Mouse (Mus musculus): Measurements from ENCODE around the gene Rps6kb2.

Gene Rps6kb2

GRCm38 (mm10) chr19:4162646-4163542 lies at the start of gene Rps6kb2:
Gene Rps6kb2, minus strand, starts transcription at chr19:4163354.
- DNase-seq (ENCODE audit: low spot score in 2 of 2) = peak; percentile 97

- DNase-seq (ENCODE audit: low spot score in 2 of 2) = no peak
Measured at GRCm38 (mm10) chr19:4211891-4212588, 48.9 kb upstream of the Rps6kb2 start.

GRCm38 (mm10) chr19:4208563-4208962 lies 45.4 kb upstream of the Rps6kb2 start:
- DNase-seq (ENCODE audit: low spot score in 2 of 2) = no peak

DNA sequence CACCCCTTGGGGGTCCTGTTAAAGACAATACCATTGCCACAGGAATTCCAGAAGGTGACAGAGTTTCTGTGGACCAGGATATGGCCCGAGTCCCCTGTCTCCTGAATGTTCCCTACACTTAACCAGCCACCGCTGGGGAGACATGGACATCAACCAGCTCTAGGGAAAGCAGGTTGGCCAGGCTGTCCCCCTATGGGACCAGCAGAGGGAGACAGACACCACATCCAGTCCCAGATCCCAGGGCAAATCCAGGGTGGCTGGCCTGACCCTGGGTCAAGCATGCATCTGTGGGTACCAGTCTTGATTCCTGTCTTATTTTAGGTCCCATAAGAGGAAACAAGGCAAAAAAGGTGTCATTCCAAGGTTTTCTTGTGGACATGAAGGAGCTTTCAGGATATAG lies 43.8 kb upstream of the Rps6kb2 start:
- no peak for DNase-seq (ENCODE audit: low spot score in 2 of 2)

DNA sequence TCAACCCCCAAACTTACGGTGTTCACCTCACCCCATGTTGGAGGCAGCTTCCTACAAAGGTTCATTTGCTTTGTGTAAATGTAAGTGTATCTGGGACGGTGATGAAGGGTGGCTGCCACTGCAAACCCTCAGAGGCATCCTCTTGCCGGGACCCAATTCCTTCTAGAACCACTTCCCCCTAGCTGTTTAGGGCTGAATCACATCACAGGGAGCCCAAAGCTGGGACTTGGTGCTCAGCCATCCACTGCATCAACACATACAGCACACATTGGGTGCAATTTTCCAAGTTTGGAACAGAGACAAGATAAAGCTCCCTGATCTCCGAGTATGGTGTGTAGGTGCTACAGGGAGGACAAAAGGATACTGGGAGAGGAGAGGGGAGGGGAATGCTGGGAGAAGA lies 41.7 kb upstream of the Rps6kb2 start:
- DNase-seq (ENCODE audit: low spot score in 2 of 2) = no peak

DNA sequence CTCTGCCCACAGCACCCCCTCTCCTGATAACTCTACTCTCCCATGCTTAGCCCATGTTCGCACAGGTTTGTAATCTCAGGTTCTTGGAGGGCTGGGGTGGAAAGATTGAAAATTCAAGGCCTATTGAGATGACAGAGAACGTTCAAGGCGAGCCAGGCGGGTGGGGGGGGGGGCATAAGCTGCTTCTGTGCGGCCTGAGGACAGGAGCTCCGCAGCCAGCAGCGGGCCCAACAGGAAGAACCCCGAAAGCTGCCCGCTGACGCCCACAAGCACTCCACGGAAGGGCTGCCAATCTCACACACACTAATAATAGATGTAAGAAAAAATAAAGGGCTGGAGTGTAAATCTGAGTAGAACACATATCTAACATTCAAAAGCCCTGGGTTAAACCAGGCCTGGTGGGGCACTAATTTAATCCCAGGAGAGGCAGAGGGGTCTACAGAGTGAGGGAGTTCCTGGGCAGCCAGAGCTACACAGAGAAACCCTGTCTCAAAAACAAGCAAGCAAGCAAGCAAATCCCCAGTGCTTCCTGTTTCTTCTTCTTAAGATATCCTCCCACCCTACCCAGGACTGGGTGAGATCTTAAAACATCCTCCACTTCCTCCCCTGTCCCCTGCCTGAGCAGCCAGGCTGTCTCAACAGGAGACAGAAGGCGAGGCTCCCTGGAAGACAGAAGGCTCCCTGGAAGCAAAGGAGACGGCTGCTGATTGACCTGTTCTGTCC lies 40.6 kb upstream of the Rps6kb2 start:
- no peak for DNase-seq (ENCODE audit: low spot score in 2 of 2)

DNA sequence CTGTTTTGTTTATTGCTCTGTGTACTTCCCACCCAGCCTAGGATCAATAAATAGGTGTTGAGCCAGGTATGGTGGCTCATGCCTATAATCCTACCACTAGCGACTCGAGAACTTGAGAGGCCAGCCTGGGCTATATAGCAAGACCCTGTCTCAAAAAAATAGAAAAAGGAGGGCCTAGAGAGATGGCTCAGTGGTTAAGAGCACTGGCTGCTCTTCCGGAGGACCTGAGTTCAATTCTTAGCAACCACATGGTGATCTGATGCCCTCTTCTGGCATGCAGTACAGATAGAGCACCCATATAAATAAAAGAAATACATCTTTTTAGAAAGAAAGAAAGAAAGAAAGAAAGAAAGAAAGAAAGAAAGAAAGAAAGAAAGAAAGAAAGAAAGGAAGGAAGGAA lies 40.0 kb upstream of the Rps6kb2 start:
- no peak for DNase-seq (ENCODE audit: low spot score in 2 of 2)

DNA sequence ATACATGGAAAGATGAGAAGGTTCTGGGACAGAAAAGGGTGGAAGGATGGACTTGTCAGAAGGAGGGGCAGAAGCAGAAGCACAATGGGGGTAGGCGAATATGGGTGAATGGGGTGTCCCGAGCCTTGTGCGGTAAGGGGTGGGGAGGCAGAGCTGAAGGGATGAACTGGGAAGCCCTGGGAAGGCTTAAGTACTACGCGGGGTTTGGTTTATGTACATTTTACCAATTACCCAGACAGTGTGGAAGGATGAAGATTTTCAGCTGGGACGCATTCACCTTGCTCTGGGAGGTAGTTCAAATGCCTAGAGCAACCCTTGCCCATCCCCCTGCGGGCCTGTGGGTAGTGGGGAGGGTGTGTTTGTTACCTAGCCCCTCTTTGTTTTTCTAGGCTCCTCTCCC lies 39.0 kb upstream of the Rps6kb2 start:
- no peak for DNase-seq (ENCODE audit: low spot score in 2 of 2)

- peak; percentile 95 to 96 for DNase-seq (ENCODE audit: low spot score in 2 of 2)
Measured at GRCm38 (mm10) chr19:4201291-4201909, 38.2 kb upstream of the Rps6kb2 start, which contains the start of gene Rad9a. Gene Rad9a, minus strand, starts transcription at chr19:4201662.

DNA sequence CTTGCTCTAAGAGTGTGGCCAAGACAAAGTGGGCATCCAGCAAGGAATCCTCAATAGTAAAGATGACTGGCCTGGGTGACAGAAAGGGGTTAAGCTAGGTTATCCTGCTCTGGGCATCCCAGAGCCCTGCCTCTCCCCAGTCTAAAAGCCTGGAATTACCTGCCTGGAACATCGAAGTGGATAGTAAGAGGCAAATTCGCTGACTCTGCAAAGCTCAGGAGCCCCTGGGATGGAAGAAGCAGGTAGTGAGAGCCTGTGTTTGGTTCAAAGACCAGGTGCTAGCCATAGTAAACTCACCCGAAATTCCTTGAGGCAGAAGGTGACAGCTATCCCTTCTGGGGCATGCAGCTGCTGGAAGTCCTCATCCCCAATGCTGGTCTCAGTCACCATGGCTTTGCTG lies 34.0 kb upstream of the Rps6kb2 start:
- no peak for DNase-seq (ENCODE audit: low spot score in 2 of 2)

DNA sequence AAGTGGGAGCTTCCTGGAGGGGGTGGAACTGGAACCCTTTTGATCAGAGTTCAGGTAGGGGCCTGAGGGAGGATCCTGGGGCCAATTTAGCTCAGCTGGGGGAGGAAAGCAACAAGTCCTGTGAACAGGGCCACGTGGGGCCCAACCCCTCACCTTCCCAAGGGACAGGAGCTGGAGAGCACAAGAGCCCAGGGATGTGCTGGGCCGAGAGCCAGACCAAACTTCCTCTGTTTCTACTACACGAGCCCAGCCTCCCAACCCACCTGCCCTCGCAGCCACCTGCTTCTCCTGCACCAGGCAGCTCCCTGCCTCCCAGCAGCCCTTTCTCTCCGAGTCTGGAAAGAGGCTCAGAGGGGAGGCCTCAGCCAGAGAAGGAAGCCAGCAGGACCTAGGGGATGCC lies 33.4 kb upstream of the Rps6kb2 start:
- DNase-seq (ENCODE audit: low spot score in 2 of 2) = no peak

DNA sequence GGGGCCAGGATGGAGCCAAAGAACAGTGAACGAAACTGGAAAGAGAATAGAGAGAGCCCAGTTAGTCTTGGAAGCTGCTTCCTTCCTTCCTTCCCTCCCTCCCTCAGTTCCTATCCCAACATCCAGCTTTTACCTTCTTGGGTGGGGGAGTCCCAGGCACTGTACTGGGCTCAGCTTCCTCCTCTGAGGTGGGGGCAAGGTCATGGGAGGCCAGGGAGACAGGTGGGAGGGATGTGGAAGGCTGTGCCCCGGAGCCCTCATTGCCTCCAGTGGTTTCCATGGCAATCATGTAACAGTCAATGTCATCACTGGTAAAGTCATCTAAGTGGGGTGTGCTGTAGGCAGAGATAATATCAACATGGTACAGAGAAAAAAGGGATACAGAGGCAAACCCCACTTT lies 32.9 kb upstream of the Rps6kb2 start:
- DNase-seq (ENCODE audit: low spot score in 2 of 2) = no peak

DNA sequence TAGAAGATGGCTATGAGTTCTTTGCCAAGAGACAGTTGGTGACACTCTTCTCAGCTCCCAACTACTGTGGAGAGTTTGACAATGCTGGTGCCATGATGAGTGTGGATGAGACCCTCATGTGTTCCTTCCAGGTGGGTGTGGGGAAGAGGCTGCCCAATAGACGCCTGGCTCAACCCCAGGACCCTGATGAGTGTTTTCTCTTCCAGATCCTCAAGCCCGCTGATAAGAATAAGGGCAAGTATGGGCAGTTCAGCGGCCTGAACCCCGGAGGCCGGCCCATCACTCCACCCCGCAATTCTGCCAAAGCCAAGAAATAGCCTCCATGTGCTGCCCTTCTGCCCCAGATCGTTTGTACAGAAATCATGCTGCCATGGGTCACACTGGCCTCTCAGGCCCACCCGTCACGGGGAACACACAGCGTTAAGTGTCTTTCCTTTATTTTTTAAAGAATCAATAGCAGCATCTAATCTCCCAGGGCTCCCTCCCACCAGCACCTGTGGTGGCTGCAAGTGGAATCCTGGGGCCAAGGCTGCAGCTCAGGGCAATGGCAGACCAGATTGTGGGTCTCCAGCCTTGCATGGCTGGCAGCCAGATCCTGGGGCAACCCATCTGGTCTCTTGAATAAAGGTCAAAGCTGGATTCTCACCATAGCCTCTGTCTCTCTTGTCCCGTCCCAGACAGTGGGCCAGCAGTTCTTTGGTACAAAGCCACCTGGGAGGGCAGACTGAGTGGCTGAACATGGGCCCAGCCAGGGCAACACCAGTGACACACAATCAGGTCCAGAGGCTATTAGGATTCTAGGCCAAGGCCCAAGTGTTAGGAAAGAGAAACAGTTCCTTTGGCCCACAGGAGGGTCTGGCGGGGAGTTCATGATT lies 31.9 kb upstream of the Rps6kb2 start:
- DNase-seq (ENCODE audit: low spot score in 2 of 2) = no peak

DNA sequence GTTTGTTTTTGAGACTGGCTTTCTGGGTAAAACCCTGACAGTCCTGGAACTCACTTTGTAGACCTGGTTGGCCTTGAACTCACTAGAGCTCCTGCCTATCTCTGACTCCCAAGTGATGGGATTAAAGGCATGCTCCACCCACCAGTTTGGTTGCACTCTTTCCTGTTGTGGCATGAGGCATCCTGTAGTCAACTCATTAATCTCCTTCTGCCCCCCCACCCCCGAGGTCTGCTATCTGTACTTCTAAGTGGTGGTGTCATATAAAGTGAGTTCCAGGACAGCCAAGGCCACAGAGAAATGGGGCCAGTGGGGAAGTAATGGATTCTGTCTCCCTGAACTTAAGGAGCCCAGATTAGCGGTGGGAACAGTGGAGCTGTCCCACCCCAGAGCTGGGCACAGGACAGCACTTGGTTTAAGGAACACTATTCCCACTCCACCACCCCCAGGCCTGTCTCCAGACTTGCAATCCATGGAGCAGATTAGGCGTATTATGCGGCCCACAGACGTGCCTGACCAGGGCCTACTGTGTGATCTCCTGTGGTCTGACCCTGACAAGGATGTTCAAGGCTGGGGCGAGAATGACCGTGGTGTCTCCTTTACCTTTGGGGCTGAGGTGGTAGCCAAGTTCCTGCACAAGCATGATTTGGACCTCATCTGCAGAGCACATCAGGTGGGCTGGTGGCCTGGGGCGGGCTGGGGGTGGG lies 31.0 kb upstream of the Rps6kb2 start:
- DNase-seq (ENCODE audit: low spot score in 2 of 2) = no peak

DNA sequence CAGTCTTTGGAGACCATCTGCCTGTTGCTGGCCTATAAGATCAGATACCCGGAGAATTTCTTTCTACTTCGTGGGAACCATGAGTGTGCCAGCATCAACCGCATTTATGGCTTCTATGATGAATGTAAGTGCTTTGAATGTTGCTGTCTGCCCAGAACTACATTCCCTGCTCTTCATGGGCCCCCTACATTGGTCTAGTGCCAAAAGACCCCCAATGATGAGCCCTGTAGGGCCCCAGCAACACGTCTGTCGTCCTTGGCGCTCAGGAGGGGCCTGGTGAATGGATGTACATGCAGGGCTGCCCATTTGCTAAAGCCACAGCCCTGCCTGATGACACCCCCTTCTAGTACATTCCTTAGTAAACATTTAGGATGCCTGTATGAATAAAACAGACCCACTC lies 30.0 kb upstream of the Rps6kb2 start:
- DNase-seq (ENCODE audit: low spot score in 2 of 2) = no peak

- DNase-seq (ENCODE audit: low spot score in 2 of 2) = no peak
Measured at GRCm38 (mm10) chr19:4192251-4192985, 29.3 kb upstream of the Rps6kb2 start.

GRCm38 (mm10) chr19:4191528-4192250 lies 28.5 kb upstream of the Rps6kb2 start, which contains the start of gene Ppp1ca:
Gene Ppp1ca, plus strand, starts transcription at chr19:4192065.
- peak; percentile 84 to 86 for DNase-seq (ENCODE audit: low spot score in 2 of 2)

- no peak for DNase-seq (ENCODE audit: low spot score in 2 of 2)
Measured at GRCm38 (mm10) chr19:4190831-4191334, 27.7 kb upstream of the Rps6kb2 start, which contains the start of gene Tbc1d10c. Gene Tbc1d10c, minus strand, starts transcription at chr19:4191284.

All from right cerebral cortex, postnatal 36 days (tissue).